Mouse (Mus musculus): ENCODE results near the gene Ap1ar. TPM values are rescaled to one million over a fixed set of nuclear protein-coding genes. Genes with fewer than 3 reads are reported as not detected.

The Ap1ar gene
- polyA plus RNA-seq, 1 experiment from 2014 or later: 66.9 TPM

GRCm38 (mm10) chr3:127835594-127835993 lies 1.7 kb downstream of the Ap1ar start:
- no peak for ATAC-seq (ENCODE audit: insufficient read depth, low FRiP score, low read depth)
- Histone ChIP-seq H3K27ac (no peak overlapping the region), H3K4me3 (replicated peaks) (no peak overlapping the region), H3K9ac (no peak overlapping the region), H3K36me3 (no peaks in the 10 kb centered on the region), H3K4me1 (0 out of 2 replicates have a peak, but pooled peaks cover 7% of the 10 kb centered on the region), H3K27me3 (replicated peaks) (no peaks in the 10 kb centered on the region), H3K9me3 (no peaks in the 10 kb centered on the region), H3K4me2 (peak overlapping the region; percentile 78; the same call in 1 of the 2 replicates)
- 73% methylated on average over 6 of the region's 6 CpGs for WGBS

DNA sequence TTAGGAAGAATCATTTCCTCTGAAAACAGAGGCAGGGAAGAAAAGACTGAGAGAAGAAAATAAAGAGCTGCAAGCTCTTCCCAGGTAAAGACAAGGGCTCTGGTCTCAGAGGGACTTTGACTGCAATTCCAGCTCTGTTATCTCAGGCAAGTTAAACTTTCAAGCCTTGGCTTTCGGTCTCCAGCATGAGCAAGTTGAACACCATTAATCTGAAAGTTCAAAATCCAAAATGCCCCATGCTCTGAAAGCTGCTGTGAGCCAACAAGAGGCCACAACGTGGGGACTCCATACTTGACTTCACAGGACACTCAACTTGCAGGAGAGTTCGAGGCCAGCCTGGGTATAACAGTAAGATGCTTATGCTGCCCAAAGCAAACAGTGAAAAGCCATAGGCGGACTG lies 3.3 kb downstream of the Ap1ar start:
- no peaks in the 10 kb centered on the region for H3K9me3 ChIP-seq
- no peak overlapping the region for H3K27ac ChIP-seq
- H3K27me3 ChIP-seq (replicated peaks): no peaks in the 10 kb centered on the region
- no peaks in the 10 kb centered on the region for H3K36me3 ChIP-seq
- H3K9ac ChIP-seq: no peak overlapping the region
- H3K4me2 ChIP-seq: no peak overlapping the region
- no peak overlapping the region for H3K4me3 ChIP-seq (replicated peaks)
- H3K4me1 ChIP-seq: 0 out of 2 replicates have a peak, but pooled peaks cover 7% of the 10 kb centered on the region
- no peak for ATAC-seq (ENCODE audit: insufficient read depth, low FRiP score, low read depth)
- 73% methylated on average over 4 of the region's 4 CpGs for WGBS

- Histone ChIP-seq H3K36me3 (no peaks in the 10 kb centered on the region), H3K27ac (no peak overlapping the region), H3K4me2 (no peak overlapping the region), H3K9me3 (no peaks in the 10 kb centered on the region), H3K4me1 (peaks cover 18% of the 10 kb centered on the region), H3K9ac (no peak overlapping the region), H3K4me3 (replicated peaks) (no peak overlapping the region), H3K27me3 (replicated peaks) (no peaks in the 10 kb centered on the region)
- 51% methylated on average over 6 of the region's 6 CpGs for WGBS
- no peak for ATAC-seq (ENCODE audit: insufficient read depth, low FRiP score, low read depth)
These were observed 6.2 kb downstream of the Ap1ar start for GRCm38 (mm10) chr3:127831079-127831478.

GRCm38 (mm10) chr3:127830183-127830582 lies 7.1 kb downstream of the Ap1ar start:
- Histone ChIP-seq H3K4me2 (no peak overlapping the region), H3K36me3 (no peaks in the 10 kb centered on the region), H3K27ac (no peak overlapping the region), H3K27me3 (replicated peaks) (no peaks in the 10 kb centered on the region), H3K4me1 (peaks cover 14% of the 10 kb centered on the region), H3K9ac (no peak overlapping the region), H3K4me3 (replicated peaks) (no peak overlapping the region), H3K9me3 (no peaks in the 10 kb centered on the region)
- ATAC-seq (ENCODE audit: insufficient read depth, low FRiP score, low read depth): no peak
- WGBS: 89% methylated on average over 10 of the region's 10 CpGs

DNA sequence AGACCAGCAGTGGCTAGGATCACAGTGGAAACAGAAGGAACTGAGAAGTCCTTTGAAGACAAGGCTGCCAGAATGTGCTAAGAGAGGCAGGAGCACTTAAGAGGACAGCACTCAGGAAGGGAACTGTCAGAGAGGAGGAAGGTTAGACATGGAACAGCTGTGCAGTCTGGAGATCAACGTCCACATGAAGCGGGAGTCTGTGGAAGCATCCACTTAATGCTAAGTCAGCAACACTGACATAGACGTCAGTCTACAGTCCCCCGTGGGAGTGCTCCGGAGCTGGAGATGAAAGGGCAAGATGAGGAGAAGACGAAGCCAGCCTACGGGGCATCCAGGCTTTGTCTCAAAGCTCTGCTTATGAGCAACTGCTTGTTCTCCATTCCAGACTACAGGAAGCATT lies 10.2 kb downstream of the Ap1ar start:
- Histone ChIP-seq H3K27ac (no peak overlapping the region), H3K4me3 (replicated peaks) (no peak overlapping the region), H3K9me3 (no peaks in the 10 kb centered on the region), H3K36me3 (peaks cover 3% of the 10 kb centered on the region; the same call in 1 of the 2 replicates), H3K4me2 (peak overlapping the region; percentile 29), H3K9ac (no peak overlapping the region), H3K4me1 (peaks cover 11% of the 10 kb centered on the region), H3K27me3 (replicated peaks) (no peaks in the 10 kb centered on the region)
- 20% methylated on average over 7 of the region's 7 CpGs for WGBS
- peak; percentile 71; the same call in 1 of the 2 replicates for ATAC-seq (ENCODE audit: insufficient read depth, low FRiP score, low read depth)

DNA sequence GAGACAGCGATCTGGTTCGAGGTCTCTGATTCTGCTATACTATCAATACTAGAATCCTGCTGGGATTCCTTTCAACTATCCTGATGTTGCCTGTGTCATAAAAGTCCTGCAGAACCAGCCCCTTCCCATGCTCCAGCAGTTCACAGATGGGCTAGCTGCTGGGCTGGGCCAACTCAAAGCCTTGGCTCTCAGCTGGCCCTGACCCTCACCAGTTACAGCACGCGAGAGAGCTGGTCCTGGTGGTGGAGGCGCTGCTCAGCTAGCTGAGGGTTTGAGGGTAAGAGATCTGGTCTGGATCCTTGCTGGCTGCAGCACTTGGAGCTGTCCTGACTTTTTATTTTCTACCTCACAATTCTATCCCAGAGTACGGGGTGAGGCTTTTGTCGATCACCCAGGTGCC lies 10.8 kb downstream of the Ap1ar start:
- no peak overlapping the region for H3K27ac ChIP-seq
- no peaks in the 10 kb centered on the region for H3K27me3 ChIP-seq (replicated peaks)
- peaks cover 5% of the 10 kb centered on the region; the same call in 1 of the 2 replicates for H3K36me3 ChIP-seq
- H3K9ac ChIP-seq: no peak overlapping the region
- ATAC-seq (ENCODE audit: insufficient read depth, low FRiP score, low read depth): no peak
- H3K9me3 ChIP-seq: no peaks in the 10 kb centered on the region
- no peak overlapping the region for H3K4me2 ChIP-seq
- peaks cover 11% of the 10 kb centered on the region for H3K4me1 ChIP-seq
- 68% methylated on average over 7 of the region's 7 CpGs for WGBS
- no peak overlapping the region for H3K4me3 ChIP-seq (replicated peaks)

- Histone ChIP-seq H3K4me3 (replicated peaks) (no peak overlapping the region), H3K9me3 (no peaks in the 10 kb centered on the region), H3K4me1 (peaks cover 11% of the 10 kb centered on the region), H3K9ac (no peak overlapping the region), H3K36me3 (peaks cover 12% of the 10 kb centered on the region; the same call in 1 of the 2 replicates), H3K27me3 (replicated peaks) (no peaks in the 10 kb centered on the region), H3K4me2 (no peak overlapping the region), H3K27ac (no peak overlapping the region)
- ATAC-seq (ENCODE audit: insufficient read depth, low FRiP score, low read depth): no peak
- 82% methylated on average over 17 of the region's 17 CpGs for WGBS
These were observed 13.1 kb downstream of the Ap1ar start for GRCm38 (mm10) chr3:127823886-127824863.

- Histone ChIP-seq H3K27ac (no peak overlapping the region), H3K9me3 (no peaks in the 10 kb centered on the region), H3K4me3 (replicated peaks) (no peak overlapping the region), H3K36me3 (peaks cover 12% of the 10 kb centered on the region; the same call in 1 of the 2 replicates), H3K4me2 (no peak overlapping the region), H3K27me3 (replicated peaks) (no peaks in the 10 kb centered on the region), H3K4me1 (no peaks in the 10 kb centered on the region), H3K9ac (no peak overlapping the region)
- 76% methylated on average over 5 of the region's 5 CpGs for WGBS
- ATAC-seq (ENCODE audit: insufficient read depth, low FRiP score, low read depth): no peak
These were observed 16.1 kb downstream of the Ap1ar start for GRCm38 (mm10) chr3:127821209-127821608.

DNA sequence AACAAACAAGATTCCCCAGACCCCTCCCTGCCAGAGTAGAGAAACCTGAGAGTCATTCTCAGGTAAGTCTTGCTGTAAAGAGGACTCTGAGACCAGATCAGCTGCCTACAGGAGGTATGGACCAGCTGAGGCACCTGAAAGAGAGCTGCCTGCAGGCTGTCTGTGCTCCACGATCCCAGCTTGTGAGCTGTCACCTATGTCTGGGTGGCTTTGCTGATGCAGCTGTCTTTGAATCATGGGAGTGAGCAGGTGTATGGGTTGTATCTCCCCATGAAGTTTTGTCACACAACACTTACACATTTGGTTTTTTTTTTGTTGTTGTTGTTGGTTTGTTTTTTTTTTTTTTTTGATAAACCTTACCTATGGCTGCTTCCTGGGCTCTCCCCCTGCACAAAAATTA lies 16.9 kb downstream of the Ap1ar start:
- Histone ChIP-seq H3K27me3 (replicated peaks) (no peaks in the 10 kb centered on the region), H3K4me1 (no peaks in the 10 kb centered on the region), H3K4me3 (replicated peaks) (no peak overlapping the region), H3K9ac (no peak overlapping the region), H3K36me3 (peaks cover 12% of the 10 kb centered on the region; the same call in 1 of the 2 replicates), H3K4me2 (no peak overlapping the region), H3K27ac (no peak overlapping the region), H3K9me3 (no peaks in the 10 kb centered on the region)
- ATAC-seq (ENCODE audit: insufficient read depth, low FRiP score, low read depth): no peak
- 55% methylated on average over 1 of the region's 1 CpGs for WGBS

DNA sequence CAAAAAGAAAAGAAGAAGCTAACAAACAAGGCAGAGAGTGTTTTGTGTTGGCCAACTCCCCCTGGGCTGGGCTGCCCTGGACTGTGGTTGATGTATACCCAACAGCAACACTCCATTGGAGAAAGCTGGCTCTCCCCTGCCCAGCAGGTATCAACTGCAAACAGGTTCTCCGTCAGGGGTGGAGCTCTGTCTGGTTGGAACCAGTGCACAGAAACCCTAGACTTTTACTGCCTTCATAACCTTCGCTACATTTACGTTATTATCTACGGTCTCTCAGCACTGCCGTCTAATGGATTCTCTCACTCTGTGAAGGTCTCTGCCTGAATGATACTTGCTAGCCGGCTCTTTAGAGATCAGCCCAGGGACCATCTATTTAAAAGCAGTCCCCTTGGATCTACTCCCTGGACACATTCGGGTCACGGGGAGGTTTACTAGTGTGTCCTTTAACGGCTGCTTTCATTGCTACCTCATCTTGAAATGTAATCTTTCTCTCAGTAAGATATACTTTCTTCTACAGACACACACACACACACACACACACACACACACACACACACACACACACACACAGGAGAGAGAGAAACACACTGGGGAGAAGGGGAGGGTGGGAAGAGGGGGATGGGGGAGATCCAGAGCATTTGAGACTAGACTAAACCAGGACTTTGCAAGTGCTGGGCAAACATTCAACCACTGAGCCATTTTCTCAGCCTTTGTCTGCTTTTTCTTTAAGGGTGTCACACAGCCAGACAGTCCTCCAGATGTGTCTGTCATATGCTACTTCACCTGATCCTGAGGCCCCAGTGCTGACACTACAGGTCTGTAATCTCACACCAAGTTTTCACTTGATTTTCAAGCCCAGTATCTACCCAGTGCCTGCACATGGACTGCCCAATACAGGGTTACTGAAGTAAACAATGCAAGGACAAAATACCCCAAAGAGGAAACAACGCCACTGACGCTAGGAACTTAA lies 18.3 kb downstream of the Ap1ar start:
- Histone ChIP-seq H3K4me3 (replicated peaks) (no peak overlapping the region), H3K27me3 (replicated peaks) (no peaks in the 10 kb centered on the region), H3K4me2 (no peak overlapping the region), H3K27ac (no peak overlapping the region), H3K9me3 (no peaks in the 10 kb centered on the region), H3K9ac (no peak overlapping the region), H3K4me1 (no peaks in the 10 kb centered on the region), H3K36me3 (peaks cover 12% of the 10 kb centered on the region; the same call in 1 of the 2 replicates)
- ATAC-seq (ENCODE audit: insufficient read depth, low FRiP score, low read depth): peak; percentile 27; the same call in 1 of the 2 replicates
- 66% methylated on average over 11 of the region's 11 CpGs for WGBS

GRCm38 (mm10) chr3:127817120-127817683 lies 20.1 kb downstream of the Ap1ar start:
- no peaks in the 10 kb centered on the region for H3K9me3 ChIP-seq
- H3K9ac ChIP-seq: no peak overlapping the region
- H3K4me2 ChIP-seq: no peak overlapping the region
- whole genome bisulfite sequencing: 74% methylated on average over 7 of the region's 7 CpGs
- peaks cover 9% of the 10 kb centered on the region; the same call in 1 of the 2 replicates for H3K36me3 ChIP-seq
- H3K27ac ChIP-seq: no peak overlapping the region
- no peaks in the 10 kb centered on the region for H3K4me1 ChIP-seq
- no peak overlapping the region for H3K4me3 ChIP-seq (replicated peaks)
- no peaks in the 10 kb centered on the region for H3K27me3 ChIP-seq (replicated peaks)
- ATAC-seq (ENCODE audit: insufficient read depth, low FRiP score, low read depth): no peak
